Mouse (Mus musculus): Measurements from ENCODE around the gene Ptprg.

DNA sequence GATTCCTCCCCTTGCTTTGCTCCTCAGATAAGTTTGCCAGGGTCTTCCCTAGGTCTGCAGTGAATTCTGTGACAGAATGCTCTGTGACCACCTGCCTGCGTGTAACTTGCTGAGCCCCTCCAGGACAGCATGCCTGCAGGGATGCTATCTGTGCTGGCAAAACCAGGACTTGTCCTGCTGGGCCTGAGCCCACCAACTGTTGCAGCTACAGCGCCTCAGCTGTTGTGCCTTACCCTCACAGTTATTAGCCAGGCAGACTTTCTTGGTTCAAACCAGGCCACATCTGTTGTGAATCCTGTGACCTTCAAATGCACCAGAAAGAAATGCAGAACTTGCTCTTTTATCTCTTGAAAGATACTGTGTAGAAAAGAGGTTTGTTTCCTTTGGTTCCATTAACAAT lies 151.5 kb downstream of the Ptprg start:
- no peak for TF ChIP-seq CTCF (conservative IDR thresholded peaks at IDR 0.05; ENCODE audit: low read length)
- no peak for TF ChIP-seq POU5F1 (IDR thresholded peaks at IDR 0.05; ENCODE audit: borderline replicate concordance, low read length)
- TF ChIP-seq NANOG (IDR thresholded peaks at IDR 0.05; ENCODE audit: borderline replicate concordance, low read length) = no peak

Data from E14TG2a.4 (cell line).